In genomic region chr1:92837931-92838833, GRCm38 (mm10) we compare ENCODE assay signal across 10 mouse cellular contexts. TPM values are rescaled to one million over a fixed set of nuclear protein-coding genes. Genes with fewer than 3 reads are reported as not detected.
DNase-seq lines count a peak whose midpoint lies in the region; ATAC-seq and TF ChIP-seq lines count a peak whose summit lies in the region.
"Had no signal": no experiment of that assay in that cellular context is flagged by ENCODE, and none has a peak within 500 bp of the region (broad histone marks: within the 10 kb centered on the region; RNA-seq: fewer than 3 reads in every experiment).

No protein-coding gene starts in this region.

- peaks cover 61% of the 10 kb centered on the region for H3K4me1 ChIP-seq in forebrain, embryonic 12.5 days
- peaks cover 38% of the 10 kb centered on the region for H3K4me1 ChIP-seq in forebrain, embryonic 10.5 days
- H3K4me1 ChIP-seq in midbrain, embryonic 14.5 days (ENCODE audit: control insufficient read depth, insufficient read depth, low read length): peaks cover 24% of the 10 kb centered on the region
- H3K4me1 ChIP-seq in midbrain, embryonic 11.5 days (ENCODE audit: control insufficient read depth, insufficient read depth, low read length): peaks cover 8% of the 10 kb centered on the region
- peaks cover 19% of the 10 kb centered on the region for H3K4me1 ChIP-seq in forebrain, postnatal 0 days (ENCODE audit: insufficient read depth)
- H3K4me1 ChIP-seq in midbrain, embryonic 15.5 days: peaks cover 43% of the 10 kb centered on the region

- DNase-seq in forebrain, embryonic 10.5 days (ENCODE audit: extremely low spot score, low spot score): no peak
- DNase-seq in midbrain, embryonic 14.5 days: peak; percentile 57
- DNase-seq in midbrain, embryonic 11.5 days (ENCODE audit: low spot score, missing footprints): no peak
- peak; percentile 52 for DNase-seq in forebrain, postnatal 0 days
- peak; percentile 75 for DNase-seq in testis, postnatal 10 days (ENCODE audit: low spot score)
- no peak for DNase-seq in thymus, postnatal 25 days
- DNase-seq: B cell, adult 2 months; thymus, adult 2 months had no signal

- 80% methylated on average over 14 of the region's 14 CpGs for WGBS in forebrain, embryonic 12.5 days
- WGBS in forebrain, embryonic 10.5 days: 88% methylated on average over 14 of the region's 14 CpGs
- WGBS in midbrain, embryonic 14.5 days: 74% methylated on average over 14 of the region's 14 CpGs
- WGBS in midbrain, embryonic 11.5 days: 78% methylated on average over 14 of the region's 14 CpGs
- 41% methylated on average over 14 of the region's 14 CpGs for WGBS in forebrain, postnatal 0 days
- WGBS in midbrain, embryonic 15.5 days: 63% methylated on average over 14 of the region's 14 CpGs

- H3K4me2 ChIP-seq in forebrain, embryonic 12.5 days: no peak overlapping the region
- no peak overlapping the region for H3K4me2 ChIP-seq in midbrain, embryonic 14.5 days (ENCODE audit: low read length)
- no peak overlapping the region for H3K4me2 ChIP-seq in midbrain, embryonic 11.5 days
- H3K4me2 ChIP-seq in forebrain, postnatal 0 days (ENCODE audit: low read depth): no peak overlapping the region
- no peak overlapping the region for H3K4me2 ChIP-seq in midbrain, embryonic 15.5 days

- peaks cover 61% of the 10 kb centered on the region for H3K36me3 ChIP-seq in forebrain, embryonic 12.5 days (replicated peaks)
- H3K36me3 ChIP-seq in forebrain, embryonic 10.5 days (replicated peaks): peaks cover 90% of the 10 kb centered on the region
- no peaks in the 10 kb centered on the region; the same call in 1 of the 2 replicates for H3K36me3 ChIP-seq in midbrain, embryonic 14.5 days (ENCODE audit: control insufficient read depth, insufficient read depth, low read length)
- H3K36me3 ChIP-seq in midbrain, embryonic 11.5 days (ENCODE audit: control insufficient read depth, insufficient read depth, low read length): peaks cover 8% of the 10 kb centered on the region; the same call in 1 of the 2 replicates
- H3K36me3 ChIP-seq in forebrain, postnatal 0 days (ENCODE audit: insufficient read depth): peaks cover 14% of the 10 kb centered on the region; the same call in 1 of the 2 replicates
- no peaks in the 10 kb centered on the region for H3K36me3 ChIP-seq in midbrain, embryonic 15.5 days (replicated peaks)

- no peak overlapping the region for H3K9ac ChIP-seq in forebrain, embryonic 12.5 days
- no peak overlapping the region for H3K9ac ChIP-seq in midbrain, embryonic 14.5 days (replicated peaks; ENCODE audit: low read length)
- H3K9ac ChIP-seq in midbrain, embryonic 11.5 days (ENCODE audit: low read length): no peak overlapping the region
- no peak overlapping the region for H3K9ac ChIP-seq in forebrain, postnatal 0 days
- no peak overlapping the region for H3K9ac ChIP-seq in midbrain, embryonic 15.5 days

- no peaks in the 10 kb centered on the region for H3K9me3 ChIP-seq in forebrain, embryonic 12.5 days
- no peaks in the 10 kb centered on the region for H3K9me3 ChIP-seq in forebrain, embryonic 10.5 days
- no peaks in the 10 kb centered on the region for H3K9me3 ChIP-seq in midbrain, embryonic 14.5 days (ENCODE audit: control insufficient read depth, low read length)
- H3K9me3 ChIP-seq in midbrain, embryonic 11.5 days (ENCODE audit: control insufficient read depth, low read length): no peaks in the 10 kb centered on the region
- no peaks in the 10 kb centered on the region for H3K9me3 ChIP-seq in forebrain, postnatal 0 days (ENCODE audit: low read length)
- H3K9me3 ChIP-seq in midbrain, embryonic 15.5 days: no peaks in the 10 kb centered on the region

- H3K4me3 ChIP-seq in forebrain, embryonic 12.5 days (replicated peaks): no peak overlapping the region
- H3K4me3 ChIP-seq in forebrain, embryonic 10.5 days: no peak overlapping the region
- H3K4me3 ChIP-seq in midbrain, embryonic 14.5 days (replicated peaks; ENCODE audit: low read depth, low read length): no peak overlapping the region
- no peak overlapping the region for H3K4me3 ChIP-seq in midbrain, embryonic 11.5 days (ENCODE audit: low read depth, low read length)
- no peak overlapping the region for H3K4me3 ChIP-seq in forebrain, postnatal 0 days (ENCODE audit: low read depth, low read length)
- H3K4me3 ChIP-seq in midbrain, embryonic 15.5 days: no peak overlapping the region

- ATAC-seq in forebrain, embryonic 12.5 days (ENCODE audit: low FRiP score): no peak
- ATAC-seq in midbrain, embryonic 14.5 days (ENCODE audit: low FRiP score, low TSS enrichment): no peak
- ATAC-seq in midbrain, embryonic 11.5 days (ENCODE audit: low FRiP score): no peak
- ATAC-seq in forebrain, postnatal 0 days: peak; percentile 10; the same call in 1 of the 2 replicates
- no peak for ATAC-seq in midbrain, embryonic 15.5 days (replicated peaks)

- 0 out of 2 replicates have a peak overlapping the region, but pooled peaks have one; percentile 25 for H3K27ac ChIP-seq in forebrain, embryonic 12.5 days
- no peak overlapping the region for H3K27ac ChIP-seq in forebrain, embryonic 10.5 days
- H3K27ac ChIP-seq in midbrain, embryonic 14.5 days (replicated peaks; ENCODE audit: low read depth, low read length): no peak overlapping the region
- H3K27ac ChIP-seq in midbrain, embryonic 11.5 days (ENCODE audit: low read depth, low read length): no peak overlapping the region
- H3K27ac ChIP-seq in forebrain, postnatal 0 days (ENCODE audit: low read depth, low read length): no peak overlapping the region
- H3K27ac ChIP-seq in midbrain, embryonic 15.5 days: no peak overlapping the region

- no peaks in the 10 kb centered on the region for H3K27me3 ChIP-seq in forebrain, embryonic 12.5 days
- peaks cover 5% of the 10 kb centered on the region; the same call in 1 of the 2 replicates for H3K27me3 ChIP-seq in forebrain, embryonic 10.5 days (ENCODE audit: poor library complexity, severe bottlenecking)
- no peaks in the 10 kb centered on the region for H3K27me3 ChIP-seq in midbrain, embryonic 14.5 days (ENCODE audit: control insufficient read depth, insufficient read depth, low read length)
- H3K27me3 ChIP-seq in midbrain, embryonic 11.5 days (ENCODE audit: control insufficient read depth, insufficient read depth, low read length): no peaks in the 10 kb centered on the region
- no peaks in the 10 kb centered on the region for H3K27me3 ChIP-seq in forebrain, postnatal 0 days (ENCODE audit: insufficient read depth, low read length)
- no peaks in the 10 kb centered on the region for H3K27me3 ChIP-seq in midbrain, embryonic 15.5 days (replicated peaks)

- no peak for TF ChIP-seq CTCF in forebrain, postnatal 0 days (IDR thresholded peaks at IDR 0.05; ENCODE audit: low read depth)

RNA-seq across cellular contexts. Expression of gene Gpc1, which starts 6.7 kb away (rescaled TPM):
- 124 and 160 TPM in 2 replicates for polyA plus RNA-seq in forebrain, embryonic 12.5 days (2016; fragmentation: Nextera tagmentation; extraction: Ambion mirVana)
- polyA plus RNA-seq in forebrain, embryonic 10.5 days (2016; fragmentation: Nextera tagmentation; extraction: Ambion mirVana): 95.2 and 99.2 TPM in 2 replicates
- 64.8 and 65.7 TPM in 2 replicates for polyA plus RNA-seq in midbrain, embryonic 14.5 days (2014; fragmentation: Nextera tagmentation; extraction: Ambion mirVana)
- 32.1 and 41.8 TPM in 2 replicates for polyA plus RNA-seq in midbrain, embryonic 11.5 days (2014; fragmentation: Nextera tagmentation; extraction: Ambion mirVana)
- total RNA-seq in forebrain, postnatal 0 days (2014; rRNA removed): 132 and 173 TPM in 2 replicates
- polyA plus RNA-seq in forebrain, postnatal 0 days (2015; fragmentation: Nextera tagmentation; extraction: Ambion mirVana): 47.4 and 52.8 TPM in 2 replicates
- 62.3 and 66.1 TPM in 2 replicates for polyA plus RNA-seq in midbrain, embryonic 15.5 days (2015; fragmentation: Nextera tagmentation; extraction: Ambion mirVana)

Comparison
In these comparisons a context has a peak if more than half of its experiments do, and no peak if none do; other contexts are left out.
1. DNase-seq: peak in midbrain, embryonic 14.5 days (single experiment), forebrain, postnatal 0 days (single experiment) and testis, postnatal 10 days (single experiment); none in forebrain, embryonic 10.5 days (single experiment), midbrain, embryonic 11.5 days (single experiment) and thymus, postnatal 25 days (single experiment).